Mouse (Mus musculus): ENCODE data around the gene Patl1. TPM values are rescaled to one million over a fixed set of nuclear protein-coding genes. Genes with fewer than 3 reads are reported as not detected.
"Not testable (repeated sequence)": the region's sequence is repeated elsewhere in the genome, so short reads cannot be mapped to it uniquely, and the experiment has no call there.

Patl1 gene
- polyA plus RNA-seq, 1 experiment from 2014 or later: 18.8 TPM

DNA sequence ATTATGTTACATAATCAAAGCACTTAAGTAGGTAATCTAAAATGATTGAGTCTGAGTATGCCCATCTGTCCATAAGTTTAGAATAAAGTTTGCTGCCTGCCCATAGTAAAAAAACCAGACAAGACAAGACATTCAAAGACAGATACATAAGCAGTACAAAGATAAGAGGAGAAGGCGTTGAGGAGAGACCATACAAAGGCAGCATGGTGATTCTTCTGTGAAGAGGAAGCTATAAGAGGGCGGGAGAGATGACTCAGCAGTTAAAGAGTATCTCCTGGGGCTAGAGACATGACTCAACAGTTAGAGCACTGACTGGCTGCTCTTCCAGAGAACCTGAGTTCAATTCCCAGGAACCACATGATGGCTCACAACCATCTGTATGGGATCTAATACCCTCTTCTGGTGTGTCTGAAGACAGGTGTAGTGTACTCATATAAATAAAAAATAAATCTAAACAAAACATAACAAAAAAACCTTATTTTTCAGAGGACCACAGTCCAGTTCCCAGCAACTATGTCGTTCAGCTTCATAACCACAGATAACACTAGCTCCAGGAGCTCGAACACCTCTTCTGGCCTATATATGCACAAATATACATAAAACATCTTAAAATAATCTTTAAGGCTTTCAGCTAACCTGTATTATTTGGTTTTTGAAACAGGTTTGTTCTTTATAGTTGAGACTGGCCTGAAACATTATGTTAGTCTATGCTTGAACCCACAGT lies 16.0 kb downstream of the Patl1 start:
- no peak for ATAC-seq (replicated peaks)
- WGBS: 91% methylated on average over 4 of the region's 4 CpGs
- no peak overlapping the region for H3K4me2 ChIP-seq (replicated peaks)
- peaks cover 85% of the 10 kb centered on the region for H3K36me3 ChIP-seq
- H3K27ac ChIP-seq (replicated peaks): no peak overlapping the region
- H3K4me1 ChIP-seq: no peaks in the 10 kb centered on the region
- no peaks in the 10 kb centered on the region for H3K9me3 ChIP-seq
- no peak overlapping the region for H3K9ac ChIP-seq (replicated peaks)
- no peaks in the 10 kb centered on the region for H3K27me3 ChIP-seq
- H3K4me3 ChIP-seq: no peak overlapping the region

GRCm38 (mm10) chr19:11946460-11946859 lies 34.3 kb downstream of the Patl1 start:
- not testable (repeated sequence) for H3K4me3 ChIP-seq; ATAC-seq (replicated peaks); H3K4me2 ChIP-seq (replicated peaks)

GRCm38 (mm10) chr19:11949878-11950277 lies 37.7 kb downstream of the Patl1 start:
- Histone ChIP-seq H3K9me3 (no peaks in the 10 kb centered on the region), H3K4me1 (no peaks in the 10 kb centered on the region), H3K27ac (replicated peaks) (no peak overlapping the region), H3K4me2 (replicated peaks) (no peak overlapping the region), H3K36me3 (peaks cover 10% of the 10 kb centered on the region), H3K27me3 (no peaks in the 10 kb centered on the region), H3K9ac (replicated peaks) (no peak overlapping the region), H3K4me3 (no peak overlapping the region)
- 61% methylated on average over 1 of the region's 1 CpGs for WGBS
- no peak for ATAC-seq (replicated peaks)

More at GRCm38 (mm10) chr19:11946460-11946859, 34.3 kb downstream of the Patl1 start:
- H3K9me3 ChIP-seq; H3K27ac ChIP-seq (replicated peaks); H3K4me1 ChIP-seq; H3K9ac ChIP-seq (replicated peaks); H3K27me3 ChIP-seq: not testable (repeated sequence)
- peaks cover 35% of the 10 kb centered on the region for H3K36me3 ChIP-seq
- WGBS: 97% methylated on average over 9 of the region's 9 CpGs

DNA sequence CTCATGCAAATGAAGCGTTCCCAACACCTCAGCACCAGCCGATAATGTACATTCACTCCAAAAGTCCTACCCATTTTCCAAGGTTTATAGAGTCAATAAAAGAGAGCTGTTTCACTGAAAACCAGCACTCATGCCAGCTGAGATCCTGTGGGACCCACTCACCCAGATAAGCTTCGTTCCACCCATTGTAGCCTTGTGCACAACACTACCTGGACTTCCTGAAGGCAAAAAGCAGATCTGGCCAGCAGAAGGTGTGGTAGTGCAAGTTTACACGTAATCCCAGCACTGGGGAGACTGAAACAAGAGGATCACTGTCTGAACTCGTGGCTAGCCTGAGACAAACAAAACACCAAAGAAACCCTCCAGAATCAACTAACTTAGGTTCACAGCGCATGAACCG lies 38.5 kb downstream of the Patl1 start:
- Histone ChIP-seq H3K9ac (replicated peaks) (no peak overlapping the region), H3K27me3 (no peaks in the 10 kb centered on the region), H3K27ac (replicated peaks) (no peak overlapping the region), H3K9me3 (no peaks in the 10 kb centered on the region), H3K36me3 (0 out of 2 replicates have a peak, but pooled peaks cover 2% of the 10 kb centered on the region), H3K4me2 (replicated peaks) (no peak overlapping the region), H3K4me1 (no peaks in the 10 kb centered on the region), H3K4me3 (no peak overlapping the region)
- no peak for ATAC-seq (replicated peaks)
- WGBS: 79% methylated on average over 7 of the region's 7 CpGs

DNA sequence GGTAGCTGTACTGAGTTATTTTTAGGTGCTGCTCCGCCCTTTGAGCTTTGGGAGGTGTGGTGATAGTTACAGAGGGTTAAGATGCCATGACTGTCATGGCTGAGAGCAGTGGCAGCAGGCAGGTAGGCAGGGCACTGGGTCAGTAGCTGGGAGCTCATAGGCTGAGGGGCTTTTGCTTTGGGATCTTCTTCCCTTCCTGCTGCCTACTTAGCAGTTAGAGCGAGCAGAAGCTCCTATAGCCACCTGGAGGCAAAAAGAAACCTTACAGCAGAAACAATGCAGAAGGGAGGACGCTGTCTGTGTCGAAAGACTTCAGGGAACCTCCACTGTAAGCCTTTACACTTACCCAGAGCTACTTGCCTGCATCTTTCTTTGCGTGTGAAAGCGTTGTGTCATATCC lies 42.0 kb downstream of the Patl1 start:
- WGBS: 56% methylated on average over 6 of the region's 6 CpGs
- ATAC-seq (replicated peaks): no peak
- H3K9ac ChIP-seq (replicated peaks): no peak overlapping the region
- no peak overlapping the region for H3K4me2 ChIP-seq (replicated peaks)
- no peak overlapping the region for H3K4me3 ChIP-seq
- no peak overlapping the region for H3K27ac ChIP-seq (replicated peaks)
- H3K4me1 ChIP-seq: no peaks in the 10 kb centered on the region
- no peaks in the 10 kb centered on the region for H3K9me3 ChIP-seq
- no peaks in the 10 kb centered on the region for H3K36me3 ChIP-seq
- no peaks in the 10 kb centered on the region for H3K27me3 ChIP-seq

- no peak for ATAC-seq (replicated peaks)
- 89% methylated on average over 5 of the region's 5 CpGs for WGBS
- Histone ChIP-seq H3K4me1 (no peaks in the 10 kb centered on the region), H3K27me3 (no peaks in the 10 kb centered on the region), H3K36me3 (no peaks in the 10 kb centered on the region), H3K4me2 (replicated peaks) (no peak overlapping the region), H3K9ac (replicated peaks) (no peak overlapping the region), H3K9me3 (no peaks in the 10 kb centered on the region), H3K27ac (replicated peaks) (no peak overlapping the region), H3K4me3 (no peak overlapping the region)
Observed at GRCm38 (mm10) chr19:11956636-11957035, 44.4 kb downstream of the Patl1 start.

DNA sequence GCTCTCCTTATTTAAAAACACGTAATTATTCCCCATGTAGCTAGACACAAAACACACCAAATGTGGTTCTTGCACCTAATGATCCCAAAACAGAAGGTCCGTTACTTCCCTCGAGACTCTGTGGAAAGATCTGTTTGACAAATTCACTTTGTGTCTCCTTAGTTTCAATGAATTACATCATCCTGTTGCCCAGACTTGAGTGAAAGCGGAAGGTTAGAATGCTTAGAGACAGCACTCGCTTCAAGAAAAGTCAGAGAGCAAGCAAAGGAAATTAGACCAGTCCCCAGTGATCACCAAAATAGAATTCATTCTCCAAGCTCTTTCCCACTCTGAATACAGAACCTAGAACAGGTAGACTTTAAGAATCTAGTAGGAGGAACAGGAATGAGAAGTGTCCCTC lies 45.2 kb downstream of the Patl1 start:
- H3K4me3 ChIP-seq: no peak overlapping the region
- no peak for ATAC-seq (replicated peaks)
- no peak overlapping the region for H3K4me2 ChIP-seq (replicated peaks)
- no peaks in the 10 kb centered on the region for H3K27me3 ChIP-seq
- H3K27ac ChIP-seq (replicated peaks): no peak overlapping the region
- H3K4me1 ChIP-seq: no peaks in the 10 kb centered on the region
- no peaks in the 10 kb centered on the region for H3K9me3 ChIP-seq
- H3K9ac ChIP-seq (replicated peaks): no peak overlapping the region
- WGBS: 94% methylated on average over 5 of the region's 5 CpGs
- H3K36me3 ChIP-seq: no peaks in the 10 kb centered on the region

DNA sequence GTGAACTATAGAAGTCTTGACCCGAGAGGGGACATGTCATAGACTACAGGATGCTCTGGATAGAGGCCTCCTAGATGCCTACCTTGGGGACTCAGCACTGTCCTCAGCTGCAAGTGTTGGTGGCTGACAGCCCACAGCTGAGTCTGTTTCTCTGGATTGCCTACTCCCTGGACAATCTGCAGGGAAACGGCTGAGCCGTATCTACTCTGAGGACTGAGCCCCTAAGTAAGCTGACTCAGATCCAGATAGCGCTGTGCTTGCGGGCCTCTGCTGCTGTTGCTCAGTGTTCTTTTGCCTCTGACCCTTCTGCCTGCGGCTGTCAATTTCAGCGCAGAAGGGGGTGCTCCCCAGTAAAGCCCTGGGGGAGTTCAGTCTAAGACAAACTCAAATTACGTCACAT lies 45.6 kb downstream of the Patl1 start:
- Histone ChIP-seq H3K27me3 (no peaks in the 10 kb centered on the region), H3K4me1 (no peaks in the 10 kb centered on the region), H3K27ac (replicated peaks) (no peak overlapping the region), H3K4me2 (replicated peaks) (no peak overlapping the region), H3K4me3 (no peak overlapping the region), H3K36me3 (no peaks in the 10 kb centered on the region), H3K9ac (replicated peaks) (no peak overlapping the region), H3K9me3 (no peaks in the 10 kb centered on the region)
- WGBS: 88% methylated on average over 8 of the region's 8 CpGs
- ATAC-seq (replicated peaks): no peak

DNA sequence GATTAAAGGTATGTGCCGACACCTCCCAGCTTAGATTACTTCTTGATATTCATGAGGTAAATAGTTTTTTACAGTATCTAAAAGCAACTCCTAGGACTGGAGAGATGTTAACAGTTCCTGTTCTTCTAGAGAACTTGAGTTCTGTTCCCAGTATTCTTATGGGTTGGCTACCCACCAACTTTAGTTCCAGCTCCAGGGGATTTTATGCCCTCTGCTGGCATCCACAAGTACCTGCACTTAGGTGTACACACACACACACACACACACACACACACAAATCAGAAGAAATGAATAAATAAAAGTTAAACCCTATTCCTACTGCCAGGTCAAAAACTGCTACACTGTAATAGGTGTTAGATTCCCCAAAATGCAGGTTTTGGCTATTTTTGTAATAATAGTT lies 52.1 kb downstream of the Patl1 start:
- ATAC-seq (replicated peaks): no peak
- WGBS: 97% methylated on average over 1 of the region's 1 CpGs

GRCm38 (mm10) chr19:11965023-11965942 lies 53.1 kb downstream of the Patl1 start, which contains the start of gene Osbp:
Osbp (plus strand) TSS chr19:11965941.
- Histone ChIP-seq H3K4me2 (replicated peaks) (peak within 1 kb of the TSS; percentile 80), H3K36me3 (no peaks in the 10 kb centered on the region; the same call in 1 of the 2 replicates), H3K27ac (replicated peaks) (peak within 1 kb of the TSS; percentile 88), H3K4me1 (peaks cover 27% of the 10 kb centered on the region), H3K9me3 (no peaks in the 10 kb centered on the region), H3K27me3 (no peaks in the 10 kb centered on the region), H3K9ac (replicated peaks) (peak within 1 kb of the TSS; percentile 71), H3K4me3 (peak within 1 kb of the TSS; percentile 79)
- ATAC-seq (replicated peaks): peak; percentile 99
- under 1% methylated on average over 59 of the region's 59 CpGs for WGBS

More for the DNA sequence above, 52.1 kb downstream of the Patl1 start:
- Histone ChIP-seq H3K4me2 (replicated peaks) (peak overlapping the region; percentile 63), H3K27ac (replicated peaks) (peak overlapping the region; percentile 88; the same call in 1 of the 2 replicates), H3K4me1 (peaks cover 26% of the 10 kb centered on the region), H3K9ac (replicated peaks) (no peak overlapping the region), H3K4me3 (peak overlapping the region; percentile 50), H3K36me3 (no peaks in the 10 kb centered on the region), H3K9me3 (no peaks in the 10 kb centered on the region), H3K27me3 (no peaks in the 10 kb centered on the region)

- no peak for ATAC-seq (replicated peaks)
- H3K27me3 ChIP-seq: no peaks in the 10 kb centered on the region
- H3K27ac ChIP-seq (replicated peaks): peak overlapping the region; percentile 87
- H3K4me1 ChIP-seq: peaks cover 27% of the 10 kb centered on the region
- no peaks in the 10 kb centered on the region for H3K9me3 ChIP-seq
- peaks cover 8% of the 10 kb centered on the region for H3K36me3 ChIP-seq
- peak overlapping the region; percentile 71 for H3K9ac ChIP-seq (replicated peaks)
- under 1% methylated on average over 18 of the region's 18 CpGs for WGBS
- peak overlapping the region; percentile 79 for H3K4me3 ChIP-seq
- peak overlapping the region; percentile 80 for H3K4me2 ChIP-seq (replicated peaks)
Observed at GRCm38 (mm10) chr19:11966201-11966636, 54.0 kb downstream of the Patl1 start.
